Mouse (Mus musculus): ENCODE measurements around the gene Smc6.

DNA sequence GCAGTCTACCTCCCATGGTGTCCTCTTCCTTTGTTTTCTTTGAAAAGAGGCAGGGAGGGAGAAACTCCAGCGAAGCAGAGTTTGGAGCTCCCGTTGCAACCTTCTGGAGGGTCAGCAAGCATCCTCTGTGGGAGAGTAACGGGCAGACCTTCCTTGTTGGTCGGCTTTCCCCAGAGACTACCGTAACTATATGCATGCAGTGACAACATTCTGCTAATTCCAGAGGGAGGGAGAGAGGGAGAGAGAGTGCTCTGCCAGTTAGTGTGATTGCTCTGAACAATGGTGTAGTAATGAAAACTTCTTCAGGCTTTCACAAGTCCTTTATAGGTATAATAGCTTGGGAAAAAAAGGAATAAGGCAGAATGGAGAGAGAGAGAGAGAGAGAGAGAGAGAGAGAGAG lies 41.0 kb upstream of the Smc6 start:
- TF ChIP-seq POLR2A (IDR thresholded peaks at IDR 0.05; ENCODE audit: borderline replicate concordance, control insufficient read depth, low read depth, low read length) (no peak), CTCF (IDR thresholded peaks at IDR 0.05; ENCODE audit: control insufficient read depth, insufficient read depth, low read length) (no peak)

Measured in bone marrow, adult 2 months (tissue).